Mouse (Mus musculus) liver, adult 2 months (tissue): ENCODE data around the gene Olfr547.

Source experiments
- CTCF ChIP-seq: fragments of 200-500 bp; IDR thresholded peaks from 2 replicates; pipeline ENCODE4 v1.5.1; 2011; ENCODE audit warnings: low read depth, low read length, control low read depth
- POLR2A ChIP-seq: fragments of 200-500 bp; IDR thresholded peaks from 2 replicates; pipeline ENCODE4 v1.6.1; 2011; ENCODE audit warnings: low read length, control low read depth; ENCODE audit not compliant: insufficient read depth; ENCODE audit errors: extremely low read depth

DNA sequence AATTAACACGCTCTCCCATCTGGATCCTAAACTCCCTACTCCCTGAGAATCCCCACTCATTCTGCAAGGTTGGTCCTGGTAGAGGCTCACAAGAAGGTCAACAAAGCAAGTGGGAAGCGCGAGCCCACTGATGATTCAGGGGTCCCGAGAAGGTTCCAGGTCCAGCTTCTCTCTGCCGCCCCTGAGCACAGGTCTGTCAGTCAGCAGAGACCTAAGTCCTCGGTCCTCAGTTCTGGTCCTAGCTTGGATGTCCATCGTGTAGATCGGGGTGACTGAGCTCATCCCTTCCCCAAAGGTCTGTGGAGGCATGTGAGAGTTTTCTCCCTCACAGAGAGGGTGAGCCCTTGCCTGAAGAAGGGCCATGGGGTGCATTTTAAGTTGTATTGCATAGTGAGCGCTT is 26.5 kb upstream of the Olfr547 start:
- TF ChIP-seq CTCF = no peak
- no peak for TF ChIP-seq POLR2A
